Mouse (Mus musculus): ENCODE data around the gene Rap1b. TPM values are rescaled to one million over a fixed set of nuclear protein-coding genes. Genes with fewer than 3 reads are reported as not detected.
"Not testable (repeated sequence)": the region's sequence is repeated elsewhere in the genome, so short reads cannot be mapped to it uniquely, and the experiment has no call there.

Rap1b gene
- 31.0 and 46.7 TPM in 2 replicates for polyA plus RNA-seq (2012; rRNA removed)
- polyA plus RNA-seq (2014; fragmentation: Nextera tagmentation; extraction: Ambion mirVana) = 101 and 108 TPM in 2 replicates

DNA sequence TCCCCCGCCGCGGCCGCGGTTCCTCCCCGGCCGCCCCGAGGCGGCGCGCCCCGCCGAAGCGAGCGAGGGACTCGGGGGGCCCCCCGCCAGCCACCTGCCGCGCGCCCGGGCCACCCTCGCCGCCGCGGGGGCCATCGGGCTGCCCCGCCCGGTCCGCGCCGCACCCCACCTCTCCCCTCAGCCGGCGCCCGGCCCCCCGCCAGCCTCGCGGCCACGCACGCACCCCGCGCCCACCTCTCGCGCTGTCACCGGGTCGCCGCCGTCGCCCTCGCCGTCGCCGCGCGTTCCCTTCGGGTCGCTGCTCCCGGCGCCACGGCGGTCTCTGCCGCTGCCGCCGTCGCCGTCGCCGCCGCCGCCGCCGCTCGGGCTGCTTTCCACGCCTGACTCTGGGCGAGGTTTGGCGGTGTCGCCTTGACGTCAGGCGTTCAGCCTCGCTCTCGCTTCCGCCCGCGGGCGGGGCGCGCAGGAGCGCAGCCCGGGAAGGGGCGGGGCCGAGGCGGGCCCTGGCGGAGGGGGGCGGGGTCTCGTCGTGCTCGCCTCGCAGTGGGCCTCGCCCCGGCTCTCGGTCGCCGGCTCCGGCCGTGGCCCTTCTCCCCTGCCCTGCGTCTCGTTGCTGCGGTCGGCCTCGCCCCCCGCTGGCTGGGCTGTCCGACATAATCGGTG lies at the start of gene Rap1b:
Rap1b (minus strand) TSS at position 439 of the 663 bp plus-strand sequence.
- H3K36me3 ChIP-seq (replicated peaks; ENCODE audit: control insufficient read depth, insufficient read depth, low read depth) = no peaks in the 10 kb centered on the region
- no peaks in the 10 kb centered on the region for H3K9me3 ChIP-seq (ENCODE audit: control insufficient read depth, low read length)
- peaks cover 6 to 14% of the 10 kb centered on the region in 2 experiments for H3K4me1 ChIP-seq (replicated peaks; ENCODE audit: control insufficient read depth in 2 of 2, insufficient read depth in 2 of 2, low read length in 1 of 2)
- ATAC-seq (ENCODE audit: insufficient read depth) = peak; percentile 93
- WGBS (ENCODE audit: insufficient replicate concordance) = under 1% methylated on average over 88 of the region's 112 CpGs
- H3K4me3 ChIP-seq (ENCODE audit: insufficient read depth in 1 of 2, low read depth in 2 of 2, low read length in 2 of 2) = peak within 1 kb of the TSS; percentile 81 to 94
- TF ChIP-seq EP300 (IDR thresholded peaks at IDR 0.05; ENCODE audit: low read depth) (no peak), CTCF (IDR thresholded peaks at IDR 0.05; ENCODE audit: low read depth) (no peak)
- no peaks in the 10 kb centered on the region for H3K27me3 ChIP-seq (ENCODE audit: control insufficient read depth, insufficient read depth, low read length)
- DNase-seq (ENCODE audit: low read depth in 3 of 3, low spot score in 3 of 3) = peak; percentile 85
- peak within 1 kb of the TSS; percentile 94 for H3K9ac ChIP-seq (replicated peaks)
- peak within 1 kb of the TSS; percentile 92 for H3K4me2 ChIP-seq (ENCODE audit: low read depth)
- peak within 1 kb of the TSS; percentile 85 for H3K27ac ChIP-seq

DNA sequence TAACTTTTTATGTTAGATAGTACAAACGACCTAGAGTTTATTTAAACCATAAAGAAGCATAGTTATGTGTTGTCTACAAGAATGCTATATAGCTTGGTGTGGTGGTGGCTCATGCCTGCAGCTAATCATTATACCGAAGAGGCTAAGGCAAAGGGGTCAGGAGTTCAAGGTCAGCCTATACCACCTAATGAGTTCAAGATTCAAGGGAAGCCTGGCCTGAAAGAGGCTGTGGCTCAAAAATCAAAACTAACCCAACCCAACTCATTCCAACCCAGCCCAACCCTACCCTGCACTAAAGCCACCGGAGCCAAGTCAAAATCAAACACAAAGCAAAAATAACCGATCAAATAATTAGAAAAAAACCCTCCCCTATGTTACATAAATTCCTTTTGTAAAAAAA lies 49.4 kb upstream of the Rap1b start:
- TF ChIP-seq CTCF (IDR thresholded peaks at IDR 0.05; ENCODE audit: low read depth) (no peak), EP300 (IDR thresholded peaks at IDR 0.05; ENCODE audit: low read depth) (no peak)
- no peak overlapping the region for H3K4me3 ChIP-seq (ENCODE audit: insufficient read depth in 1 of 2, low read depth in 2 of 2, low read length in 2 of 2)
- H3K9ac ChIP-seq (replicated peaks) = no peak overlapping the region
- peaks cover 0 to 5% of the 10 kb centered on the region in 2 experiments; a peak in 1 of 4 replicates for H3K4me1 ChIP-seq (replicated peaks; ENCODE audit: control insufficient read depth in 2 of 2, insufficient read depth in 2 of 2, low read length in 1 of 2)
- H3K9me3 ChIP-seq (ENCODE audit: control insufficient read depth, low read length) = no peaks in the 10 kb centered on the region
- no peak for DNase-seq (ENCODE audit: low read depth in 3 of 3, low spot score in 3 of 3)
- H3K36me3 ChIP-seq (replicated peaks; ENCODE audit: control insufficient read depth, insufficient read depth, low read depth) = no peaks in the 10 kb centered on the region
- H3K27ac ChIP-seq = no peak overlapping the region
- ATAC-seq (ENCODE audit: insufficient read depth) = no peak
- WGBS (ENCODE audit: insufficient replicate concordance) = 59% methylated on average over 4 of the region's 4 CpGs
- no peaks in the 10 kb centered on the region for H3K27me3 ChIP-seq (ENCODE audit: control insufficient read depth, insufficient read depth, low read length)
- H3K4me2 ChIP-seq (ENCODE audit: low read depth) = no peak overlapping the region

DNA sequence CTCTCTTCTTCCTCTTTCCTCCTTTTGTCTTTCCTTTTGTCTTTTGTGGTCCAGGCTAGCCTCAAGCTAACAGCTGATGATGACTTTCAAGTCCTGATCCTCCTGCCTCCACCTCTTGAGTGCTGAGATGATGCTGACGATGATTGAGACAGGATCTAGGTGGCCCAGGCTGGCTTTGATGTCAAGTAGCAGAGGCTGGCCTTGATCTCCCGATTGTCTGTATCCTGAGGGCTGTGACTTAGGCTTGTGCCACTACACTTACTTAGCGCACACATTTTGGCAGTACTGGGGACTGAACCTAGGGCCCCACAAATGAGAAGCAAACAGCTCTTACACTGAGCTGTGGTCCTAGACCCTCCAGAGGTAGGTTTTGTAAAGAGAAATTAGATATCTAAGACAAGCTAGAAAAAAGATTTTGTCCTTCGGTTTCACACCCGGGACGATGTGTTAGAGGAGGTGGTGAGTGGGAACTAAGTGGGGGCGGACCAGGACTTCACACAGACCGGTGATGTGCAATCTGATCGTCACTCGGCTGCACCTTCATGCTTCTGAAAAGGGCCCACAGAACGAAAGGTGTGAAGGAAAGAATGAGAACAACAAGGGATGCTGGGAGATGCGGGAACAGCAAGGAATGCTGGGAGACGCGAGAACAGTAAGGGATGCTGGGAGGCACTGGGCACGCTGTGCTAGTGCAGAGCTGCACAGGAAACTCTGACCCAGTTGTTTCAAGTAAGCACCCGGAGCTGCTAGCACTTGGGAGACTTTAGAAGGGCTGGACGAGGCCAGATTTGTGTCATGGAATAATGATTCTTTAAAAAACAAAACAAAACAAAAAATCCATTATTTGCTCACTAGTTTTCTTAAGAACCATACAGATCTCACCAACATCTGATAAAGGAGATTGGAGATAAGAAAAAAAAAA lies 48.5 kb upstream of the Rap1b start:
- ATAC-seq (ENCODE audit: insufficient read depth) = no peak
- 75% methylated on average over 17 of the region's 17 CpGs for WGBS (ENCODE audit: insufficient replicate concordance)

DNA sequence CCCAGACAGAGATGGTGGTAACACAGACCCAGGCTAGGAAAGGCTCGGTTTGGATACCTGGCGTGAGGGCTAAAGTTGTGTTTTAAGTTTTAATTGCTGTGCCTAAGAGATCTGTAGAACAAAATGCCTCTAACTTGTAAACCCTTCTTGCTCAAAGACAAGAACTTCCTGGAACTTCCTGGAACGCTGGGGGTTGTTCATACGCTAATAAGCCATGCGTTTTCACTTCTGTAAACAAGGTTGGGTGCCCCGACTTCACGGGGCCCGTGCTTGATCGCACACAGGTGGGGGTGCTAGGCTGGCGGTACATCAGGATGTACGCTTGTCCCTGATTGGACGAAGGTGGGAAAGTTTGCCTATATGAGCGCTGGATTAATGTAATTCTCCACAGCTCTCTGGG lies 47.3 kb upstream of the Rap1b start:
- H3K4me3 ChIP-seq (ENCODE audit: insufficient read depth in 1 of 2, low read depth in 2 of 2, low read length in 2 of 2); H3K9me3 ChIP-seq (ENCODE audit: control insufficient read depth, low read length); H3K4me2 ChIP-seq (ENCODE audit: low read depth); H3K36me3 ChIP-seq (replicated peaks; ENCODE audit: control insufficient read depth, insufficient read depth, low read depth); DNase-seq (ENCODE audit: low read depth in 3 of 3, low spot score in 3 of 3); H3K4me1 ChIP-seq (replicated peaks; ENCODE audit: control insufficient read depth in 2 of 2, insufficient read depth in 2 of 2, low read length in 1 of 2); H3K9ac ChIP-seq (replicated peaks); H3K27me3 ChIP-seq (ENCODE audit: control insufficient read depth, insufficient read depth, low read length); ATAC-seq (ENCODE audit: insufficient read depth); H3K27ac ChIP-seq: not testable (repeated sequence)
- WGBS (ENCODE audit: insufficient replicate concordance) = 30% methylated on average over 12 of the region's 13 CpGs

More for the DNA sequence above, 48.5 kb upstream of the Rap1b start:
- no peak overlapping the region for H3K4me3 ChIP-seq (ENCODE audit: insufficient read depth in 1 of 2, low read depth in 2 of 2, low read length in 2 of 2)
- TF ChIP-seq CTCF (IDR thresholded peaks at IDR 0.05; ENCODE audit: low read depth) = no peak
- no peak for TF ChIP-seq EP300 (IDR thresholded peaks at IDR 0.05; ENCODE audit: low read depth)
- no peak overlapping the region for H3K27ac ChIP-seq
- DNase-seq (ENCODE audit: low read depth in 3 of 3, low spot score in 3 of 3) = no peak
- no peaks in the 10 kb centered on the region for H3K9me3 ChIP-seq (ENCODE audit: control insufficient read depth, low read length)
- no peak overlapping the region for H3K9ac ChIP-seq (replicated peaks)
- peaks cover 0 to 2% of the 10 kb centered on the region in 2 experiments; a peak in 1 of 4 replicates for H3K4me1 ChIP-seq (replicated peaks; ENCODE audit: control insufficient read depth in 2 of 2, insufficient read depth in 2 of 2, low read length in 1 of 2)
- no peaks in the 10 kb centered on the region for H3K27me3 ChIP-seq (ENCODE audit: control insufficient read depth, insufficient read depth, low read length)
- no peak overlapping the region for H3K4me2 ChIP-seq (ENCODE audit: low read depth)
- no peaks in the 10 kb centered on the region for H3K36me3 ChIP-seq (replicated peaks; ENCODE audit: control insufficient read depth, insufficient read depth, low read depth)

DNA sequence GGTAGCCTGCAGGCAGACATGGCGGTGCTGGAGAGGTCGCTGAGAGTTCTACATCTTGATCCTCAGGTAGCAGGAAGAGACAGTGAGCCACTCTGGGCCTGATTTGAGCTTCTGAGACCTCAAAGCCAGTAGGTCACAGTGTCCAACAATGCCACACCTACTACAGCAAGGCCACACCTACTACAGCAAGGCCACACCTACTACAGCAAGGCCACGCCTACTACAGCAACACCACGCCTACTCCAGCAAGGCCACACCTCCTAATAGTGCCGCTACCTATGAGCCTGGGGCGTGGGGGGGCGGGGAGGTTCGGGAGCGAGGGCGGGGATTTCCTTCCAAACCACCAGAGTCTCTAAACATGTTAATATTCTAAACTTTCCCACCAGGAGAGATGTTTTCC lies 45.5 kb upstream of the Rap1b start:
- no peak overlapping the region for H3K4me3 ChIP-seq (ENCODE audit: insufficient read depth in 1 of 2, low read depth in 2 of 2, low read length in 2 of 2)
- H3K4me2 ChIP-seq (ENCODE audit: low read depth) = no peak overlapping the region
- ATAC-seq (ENCODE audit: insufficient read depth) = peak; percentile 39; the same call in 1 of the 2 replicates
- no peaks in the 10 kb centered on the region for H3K27me3 ChIP-seq (ENCODE audit: control insufficient read depth, insufficient read depth, low read length)
- no peaks in the 10 kb centered on the region for H3K9me3 ChIP-seq (ENCODE audit: control insufficient read depth, low read length)
- no peaks in the 10 kb centered on the region for H3K36me3 ChIP-seq (replicated peaks; ENCODE audit: control insufficient read depth, insufficient read depth, low read depth)
- WGBS (ENCODE audit: insufficient replicate concordance) = 76% methylated on average over 10 of the region's 10 CpGs
- DNase-seq (ENCODE audit: low read depth in 3 of 3, low spot score in 3 of 3) = no peak
- H3K27ac ChIP-seq = no peak overlapping the region
- H3K9ac ChIP-seq (replicated peaks) = no peak overlapping the region
- TF ChIP-seq CTCF (IDR thresholded peaks at IDR 0.05; ENCODE audit: low read depth) (no peak), EP300 (IDR thresholded peaks at IDR 0.05; ENCODE audit: low read depth) (no peak)
- no peaks in the 10 kb centered on the region for H3K4me1 ChIP-seq (replicated peaks; ENCODE audit: control insufficient read depth in 2 of 2, insufficient read depth in 2 of 2, low read length in 1 of 2)

All from liver, embryonic 14.5 days (tissue).